Mouse (Mus musculus): ENCODE measurements at regions not wholly inside any gene's neighbourhood (a gene's known extent, or its start where the extent isn't known, plus 50 kb on each side); places are given as distances from the start of the nearest gene placed in this dataset.

GRCm38 (mm10) chr7:117795035-117795434 is 321.0 kb downstream of the Rps15a start:
- ATAC-seq (ENCODE audit: low FRiP score, low TSS enrichment), result no peak
- Histone ChIP-seq H3K36me3 (ENCODE audit: insufficient read depth, low read length) (no peaks in the 10 kb centered on the region), H3K27ac (ENCODE audit: low read length) (no peak overlapping the region), H3K4me1 (ENCODE audit: insufficient read depth, low read length) (no peaks in the 10 kb centered on the region), H3K9me3 (ENCODE audit: low read length) (no peaks in the 10 kb centered on the region), H3K4me2 (replicated peaks; ENCODE audit: low read depth, low read length) (no peak overlapping the region), H3K4me3 (ENCODE audit: low read length) (no peak overlapping the region), H3K27me3 (ENCODE audit: insufficient read depth, low read length) (no peaks in the 10 kb centered on the region), H3K9ac (replicated peaks; ENCODE audit: low read length) (no peak overlapping the region)
- 29% methylated on average over 3 of the region's 3 CpGs for WGBS

- H3K4me2 ChIP-seq (replicated peaks; ENCODE audit: low read depth, low read length), result no peak overlapping the region
- no peaks in the 10 kb centered on the region for H3K27me3 ChIP-seq (ENCODE audit: insufficient read depth, low read length)
- no peak overlapping the region for H3K27ac ChIP-seq (ENCODE audit: low read length)
- H3K4me1 ChIP-seq (ENCODE audit: insufficient read depth, low read length), result no peaks in the 10 kb centered on the region
- H3K4me3 ChIP-seq (ENCODE audit: low read length), result no peak overlapping the region
- H3K36me3 ChIP-seq (ENCODE audit: insufficient read depth, low read length), result no peaks in the 10 kb centered on the region
- ATAC-seq (ENCODE audit: low FRiP score, low TSS enrichment), result no peak
- 80% methylated on average over 6 of the region's 6 CpGs for WGBS
- H3K9me3 ChIP-seq (ENCODE audit: low read length), result no peaks in the 10 kb centered on the region
- no peak overlapping the region for H3K9ac ChIP-seq (replicated peaks; ENCODE audit: low read length)
Measured at GRCm38 (mm10) chr7:117793991-117794390, 322.0 kb downstream of the Rps15a start.

GRCm38 (mm10) chr7:117792456-117792855 is 323.5 kb downstream of the Rps15a start:
- ATAC-seq (ENCODE audit: low FRiP score, low TSS enrichment), result no peak
- Histone ChIP-seq H3K36me3 (ENCODE audit: insufficient read depth, low read length) (no peaks in the 10 kb centered on the region), H3K27me3 (ENCODE audit: insufficient read depth, low read length) (no peaks in the 10 kb centered on the region), H3K9ac (replicated peaks; ENCODE audit: low read length) (no peak overlapping the region), H3K4me1 (ENCODE audit: insufficient read depth, low read length) (no peaks in the 10 kb centered on the region), H3K9me3 (ENCODE audit: low read length) (no peaks in the 10 kb centered on the region), H3K4me2 (replicated peaks; ENCODE audit: low read depth, low read length) (no peak overlapping the region), H3K4me3 (ENCODE audit: low read length) (no peak overlapping the region), H3K27ac (ENCODE audit: low read length) (no peak overlapping the region)
- 77% methylated on average over 4 of the region's 4 CpGs for WGBS

GRCm38 (mm10) chr7:117778996-117779395 is 337.0 kb downstream of the Rps15a start:
- Histone ChIP-seq H3K27me3 (ENCODE audit: insufficient read depth, low read length) (no peaks in the 10 kb centered on the region), H3K9me3 (ENCODE audit: low read length) (no peaks in the 10 kb centered on the region), H3K27ac (ENCODE audit: low read length) (no peak overlapping the region), H3K9ac (replicated peaks; ENCODE audit: low read length) (no peak overlapping the region), H3K4me3 (ENCODE audit: low read length) (no peak overlapping the region), H3K4me1 (ENCODE audit: insufficient read depth, low read length) (no peaks in the 10 kb centered on the region), H3K36me3 (ENCODE audit: insufficient read depth, low read length) (no peaks in the 10 kb centered on the region), H3K4me2 (replicated peaks; ENCODE audit: low read depth, low read length) (no peak overlapping the region)
- 26% methylated on average over 4 of the region's 4 CpGs for WGBS
- peak; percentile 49; the same call in 1 of the 2 replicates for ATAC-seq (ENCODE audit: low FRiP score, low TSS enrichment)

GRCm38 (mm10) chr7:117777921-117778320 is 338.1 kb downstream of the Rps15a start:
- Histone ChIP-seq H3K4me3 (ENCODE audit: low read length) (no peak overlapping the region), H3K4me1 (ENCODE audit: insufficient read depth, low read length) (no peaks in the 10 kb centered on the region), H3K9me3 (ENCODE audit: low read length) (peaks cover under 1% of the 10 kb centered on the region; the same call in 1 of the 2 replicates), H3K27me3 (ENCODE audit: insufficient read depth, low read length) (no peaks in the 10 kb centered on the region), H3K36me3 (ENCODE audit: insufficient read depth, low read length) (no peaks in the 10 kb centered on the region), H3K27ac (ENCODE audit: low read length) (no peak overlapping the region), H3K4me2 (replicated peaks; ENCODE audit: low read depth, low read length) (no peak overlapping the region), H3K9ac (replicated peaks; ENCODE audit: low read length) (no peak overlapping the region)
- 94% methylated on average over 2 of the region's 2 CpGs for WGBS
- no peak for ATAC-seq (ENCODE audit: low FRiP score, low TSS enrichment)

- Histone ChIP-seq H3K27me3 (ENCODE audit: insufficient read depth, low read length) (no peaks in the 10 kb centered on the region), H3K36me3 (ENCODE audit: insufficient read depth, low read length) (no peaks in the 10 kb centered on the region), H3K9me3 (ENCODE audit: low read length) (peaks cover 2% of the 10 kb centered on the region; the same call in 1 of the 2 replicates), H3K27ac (ENCODE audit: low read length) (no peak overlapping the region), H3K9ac (replicated peaks; ENCODE audit: low read length) (no peak overlapping the region), H3K4me2 (replicated peaks; ENCODE audit: low read depth, low read length) (no peak overlapping the region), H3K4me1 (ENCODE audit: insufficient read depth, low read length) (no peaks in the 10 kb centered on the region), H3K4me3 (ENCODE audit: low read length) (no peak overlapping the region)
- 34% methylated on average over 6 of the region's 6 CpGs for WGBS
- peak; percentile 39; the same call in 1 of the 2 replicates for ATAC-seq (ENCODE audit: low FRiP score, low TSS enrichment)
Measured at GRCm38 (mm10) chr7:117771836-117772235, 344.2 kb downstream of the Rps15a start.

- Histone ChIP-seq H3K27me3 (ENCODE audit: insufficient read depth, low read length) (no peaks in the 10 kb centered on the region), H3K27ac (ENCODE audit: low read length) (no peak overlapping the region), H3K4me3 (ENCODE audit: low read length) (no peak overlapping the region), H3K4me2 (replicated peaks; ENCODE audit: low read depth, low read length) (no peak overlapping the region), H3K9ac (replicated peaks; ENCODE audit: low read length) (no peak overlapping the region), H3K4me1 (ENCODE audit: insufficient read depth, low read length) (no peaks in the 10 kb centered on the region), H3K36me3 (ENCODE audit: insufficient read depth, low read length) (no peaks in the 10 kb centered on the region), H3K9me3 (ENCODE audit: low read length) (no peaks in the 10 kb centered on the region)
- ATAC-seq (ENCODE audit: low FRiP score, low TSS enrichment), result no peak
- WGBS, result 39% methylated on average over 1 of the region's 1 CpGs
Measured at GRCm38 (mm10) chr7:117759506-117759905, 356.5 kb downstream of the Rps15a start.

GRCm38 (mm10) chr7:117757033-117757432 is 359.0 kb downstream of the Rps15a start:
- ATAC-seq (ENCODE audit: low FRiP score, low TSS enrichment), result no peak
- no peak overlapping the region for H3K9ac ChIP-seq (replicated peaks; ENCODE audit: low read length)
- H3K36me3 ChIP-seq (ENCODE audit: insufficient read depth, low read length), result no peaks in the 10 kb centered on the region
- H3K4me2 ChIP-seq (replicated peaks; ENCODE audit: low read depth, low read length), result no peak overlapping the region
- H3K4me1 ChIP-seq (ENCODE audit: insufficient read depth, low read length), result no peaks in the 10 kb centered on the region; the same call in 1 of the 2 replicates
- H3K4me3 ChIP-seq (ENCODE audit: low read length), result no peak overlapping the region
- no peak overlapping the region for H3K27ac ChIP-seq (ENCODE audit: low read length)
- WGBS, result 42% methylated on average over 4 of the region's 4 CpGs
- no peaks in the 10 kb centered on the region for H3K9me3 ChIP-seq (ENCODE audit: low read length)
- H3K27me3 ChIP-seq (ENCODE audit: insufficient read depth, low read length), result no peaks in the 10 kb centered on the region

- Histone ChIP-seq H3K27ac (ENCODE audit: low read length) (no peak overlapping the region), H3K9me3 (ENCODE audit: low read length) (no peaks in the 10 kb centered on the region), H3K27me3 (ENCODE audit: insufficient read depth, low read length) (no peaks in the 10 kb centered on the region), H3K4me3 (ENCODE audit: low read length) (no peak overlapping the region), H3K4me1 (ENCODE audit: insufficient read depth, low read length) (no peaks in the 10 kb centered on the region; the same call in 1 of the 2 replicates), H3K4me2 (replicated peaks; ENCODE audit: low read depth, low read length) (no peak overlapping the region), H3K9ac (replicated peaks; ENCODE audit: low read length) (no peak overlapping the region), H3K36me3 (ENCODE audit: insufficient read depth, low read length) (no peaks in the 10 kb centered on the region)
- 81% methylated on average over 5 of the region's 5 CpGs for WGBS
- no peak for ATAC-seq (ENCODE audit: low FRiP score, low TSS enrichment)
Measured at GRCm38 (mm10) chr7:117755830-117756229, 360.2 kb downstream of the Rps15a start.

- Histone ChIP-seq H3K9me3 (ENCODE audit: low read length) (no peaks in the 10 kb centered on the region), H3K27ac (ENCODE audit: low read length) (no peak overlapping the region), H3K4me3 (ENCODE audit: low read length) (no peak overlapping the region), H3K27me3 (ENCODE audit: insufficient read depth, low read length) (no peaks in the 10 kb centered on the region), H3K4me2 (replicated peaks; ENCODE audit: low read depth, low read length) (no peak overlapping the region), H3K4me1 (ENCODE audit: insufficient read depth, low read length) (no peaks in the 10 kb centered on the region; the same call in 1 of the 2 replicates), H3K9ac (replicated peaks; ENCODE audit: low read length) (no peak overlapping the region), H3K36me3 (ENCODE audit: insufficient read depth, low read length) (no peaks in the 10 kb centered on the region)
- WGBS, result 57% methylated on average over 5 of the region's 5 CpGs
- ATAC-seq (ENCODE audit: low FRiP score, low TSS enrichment), result no peak
Measured at GRCm38 (mm10) chr7:117753296-117753695, 362.7 kb downstream of the Rps15a start.

All from kidney, embryonic 16.5 days (tissue).